Mouse (Mus musculus) CH12.LX (cell line): Measurements from ENCODE around the gene Syngap1.

Experiments
- CTCF ChIP-seq, 2 experiments: IDR thresholded peaks in 1 of 2; conservative IDR thresholded peaks in 1 of 2; 2 replicates each; pipeline ENCODE4 v1.5.1; 2011 to 2012; ENCODE audit warnings: low read depth in 2 of 2, low read length in 2 of 2, improper control_type of control experiment in 1 of 2, inconsistent platforms in 1 of 2, mild to moderate bottlenecking in 1 of 2, moderate library complexity in 1 of 2
- EP300 ChIP-seq: IDR thresholded peaks from 2 replicates; pipeline ENCODE4 v1.6.1; 2011; ENCODE audit warnings: low read length, improper control_type of control experiment
- GABPA ChIP-seq: IDR thresholded peaks from 2 replicates; pipeline ENCODE4 v1.6.1; 2012; ENCODE audit warnings: low read depth, low read length, improper control_type of control experiment, inconsistent platforms; ENCODE audit not compliant: insufficient replicate concordance
- KAT2A ChIP-seq: IDR thresholded peaks from 2 replicates; pipeline ENCODE4 v1.6.1; 2012; ENCODE audit warnings: low read length, improper control_type of control experiment, inconsistent platforms; ENCODE audit not compliant: insufficient replicate concordance
- MAFK ChIP-seq: IDR thresholded peaks from 2 replicates; pipeline ENCODE4 v1.6.1; 2011; ENCODE audit warnings: low read length, improper control_type of control experiment; ENCODE audit not compliant: insufficient replicate concordance
- MAX ChIP-seq: IDR thresholded peaks from 2 replicates; pipeline ENCODE4 v1.6.1; 2011; ENCODE audit warnings: low read length, improper control_type of control experiment
- MEF2A ChIP-seq: IDR thresholded peaks from 2 replicates; pipeline ENCODE4 v1.6.1; 2014; ENCODE audit warnings: low read depth, mild to moderate bottlenecking, inconsistent platforms, low read length, improper control_type of control experiment, borderline replicate concordance
- MXI1 ChIP-seq: IDR thresholded peaks from 2 replicates; pipeline ENCODE4 v1.6.1; 2011; ENCODE audit warnings: mild to moderate bottlenecking, low read depth, low read length, improper control_type of control experiment
- POLR2AphosphoS2 ChIP-seq: IDR thresholded peaks from 2 replicates; pipeline ENCODE4 v1.6.1; 2011; ENCODE audit warnings: low read depth, low read length, improper control_type of control experiment
- USF1 ChIP-seq: IDR thresholded peaks from 2 replicates; pipeline ENCODE4 v1.6.1; 2014; ENCODE audit warnings: low read depth, mild to moderate bottlenecking, inconsistent platforms, low read length, improper control_type of control experiment
- ZC3H11A ChIP-seq: IDR thresholded peaks from 2 replicates; pipeline ENCODE4 v1.6.1; 2012; ENCODE audit warnings: low read depth, mild to moderate bottlenecking, inconsistent platforms, low read length, improper control_type of control experiment
- ZNF384 ChIP-seq: IDR thresholded peaks from 2 replicates; pipeline ENCODE4 v1.6.1; 2012; ENCODE audit warnings: low read depth, low read length, improper control_type of control experiment, inconsistent platforms

DNA sequence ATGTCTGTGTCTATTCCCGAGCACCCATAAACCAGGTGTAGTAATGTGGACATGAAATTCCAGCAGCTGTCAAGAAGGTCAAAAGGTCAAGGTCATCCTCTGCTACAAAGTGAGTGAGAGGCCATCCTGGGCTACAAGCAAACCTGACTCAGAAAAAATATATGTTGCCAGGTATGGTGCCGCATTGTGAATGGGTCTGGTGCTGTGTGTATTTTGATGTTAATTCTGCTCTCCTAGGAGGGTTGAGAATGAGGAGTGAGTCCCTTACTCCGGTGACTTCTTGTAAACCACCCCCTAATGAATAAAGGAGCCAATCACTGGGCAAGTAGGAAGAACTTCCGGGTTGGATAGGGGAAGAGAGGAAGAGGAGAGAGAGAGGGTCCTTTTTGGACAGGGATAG is 56.6 kb downstream of the Syngap1 start:
- no peak for TF ChIP-seq MEF2A
- TF ChIP-seq USF1: no peak
- no peak for TF ChIP-seq KAT2A
- TF ChIP-seq ZC3H11A: no peak
- no peak for TF ChIP-seq POLR2AphosphoS2
- TF ChIP-seq ZNF384: no peak
- no peak for TF ChIP-seq MAFK
- no peak for TF ChIP-seq CTCF (conservative IDR thresholded peaks at IDR 0.05 in 1 of 2, IDR thresholded peaks at IDR 0.05 in 1 of 2; ENCODE audit: low read depth in 2 of 2, low read length in 2 of 2)
- no peak for TF ChIP-seq MXI1
- TF ChIP-seq MAX: no peak
- TF ChIP-seq EP300: no peak
- no peak for TF ChIP-seq GABPA
